8 mouse cellular contexts compared by ENCODE assay signal in genomic region chr7:13022773-13023535, GRCm38 (mm10). TPM values are rescaled to one million over a fixed set of nuclear protein-coding genes. Genes with fewer than 3 reads are reported as not detected.
DNase-seq lines count a peak whose midpoint lies in the region; ATAC-seq lines count a peak whose summit lies in the region.

No protein-coding gene starts in this region.

- 3% methylated on average over 31 of the region's 31 CpGs for WGBS in hindbrain, embryonic 16.5 days
- WGBS in liver, embryonic 12.5 days (ENCODE audit: insufficient replicate concordance): 5% methylated on average over 30 of the region's 31 CpGs

- no peaks in the 10 kb centered on the region for H3K27me3 ChIP-seq in hindbrain, embryonic 16.5 days (replicated peaks; ENCODE audit: control insufficient read depth, insufficient read depth, low read length)
- H3K27me3 ChIP-seq in liver, embryonic 12.5 days (replicated peaks): peaks cover 8% of the 10 kb centered on the region; the same call in 1 of the 2 replicates

- H3K4me1 ChIP-seq in hindbrain, embryonic 16.5 days (ENCODE audit: control insufficient read depth, insufficient read depth, low read depth, low read length): peaks cover 31% of the 10 kb centered on the region
- H3K4me1 ChIP-seq in liver, embryonic 12.5 days: peaks cover 40% of the 10 kb centered on the region

- ATAC-seq in frontal cortex, adult (ENCODE audit: low TSS enrichment): peak; percentile 16; the same call in 1 of the 2 replicates
- peak; percentile 37 for ATAC-seq in hindbrain, embryonic 16.5 days
- peak; percentile 44 for ATAC-seq in liver, embryonic 12.5 days
- ATAC-seq in monocyte, adult 5-6 weeks (replicated peaks; ENCODE audit: insufficient number of reproducible peaks, low FRiP score, low TSS enrichment, poor library complexity, severe bottlenecking): peak; percentile 65

- H3K36me3 ChIP-seq in hindbrain, embryonic 16.5 days (ENCODE audit: control insufficient read depth, insufficient read depth, low read length): peaks cover 17% of the 10 kb centered on the region
- H3K36me3 ChIP-seq in liver, embryonic 12.5 days: peaks cover 28% of the 10 kb centered on the region

- H3K9me3 ChIP-seq in hindbrain, embryonic 16.5 days (ENCODE audit: control insufficient read depth, low read length): no peaks in the 10 kb centered on the region
- no peaks in the 10 kb centered on the region for H3K9me3 ChIP-seq in liver, embryonic 12.5 days (replicated peaks)

- peak overlapping the region; percentile 62 for H3K4me3 ChIP-seq in hindbrain, embryonic 16.5 days (ENCODE audit: low read length)
- H3K4me3 ChIP-seq in liver, embryonic 12.5 days: peak overlapping the region; percentile 98

- peak overlapping the region; percentile 99 for H3K27ac ChIP-seq in hindbrain, embryonic 16.5 days (ENCODE audit: low read depth, low read length)
- H3K27ac ChIP-seq in liver, embryonic 12.5 days: peak overlapping the region; percentile 99

- peak overlapping the region; percentile 98 for H3K4me2 ChIP-seq in hindbrain, embryonic 16.5 days (ENCODE audit: low read length)
- peak overlapping the region; percentile 98 for H3K4me2 ChIP-seq in liver, embryonic 12.5 days

- no peak for DNase-seq in frontal cortex, postnatal 10 days (ENCODE audit: low spot score in 2 of 2)
- peak; percentile 56 for DNase-seq in cerebellum, adult 8-10 months
- DNase-seq in gastrocnemius, adult 18-20 months (ENCODE audit: low spot score): peak; percentile 40
- DNase-seq in testis, postnatal 10 days (ENCODE audit: low spot score): peak; percentile 84

- peak overlapping the region; percentile 85 for H3K9ac ChIP-seq in hindbrain, embryonic 16.5 days (ENCODE audit: low read depth, low read length)
- H3K9ac ChIP-seq in liver, embryonic 12.5 days: peak overlapping the region; percentile 96

RNA-seq across cellular contexts. Expression of gene Chmp2a, which starts 11.7 kb away (rescaled TPM):
- 100 to 1,000 TPM in 1 of 2 experiments, 10 to 100 TPM in 1; 95.4 to 103 TPM for total RNA-seq in gastrocnemius, adult 18-20 months (2021)
- polyA plus RNA-seq in hindbrain, embryonic 16.5 days (2015; fragmentation: Nextera tagmentation; extraction: Ambion mirVana): 174 TPM in 2 replicates
- 133 and 134 TPM in 2 replicates for polyA plus RNA-seq in liver, embryonic 12.5 days (2016; fragmentation: Nextera tagmentation; extraction: Ambion mirVana)
- total RNA-seq in monocyte, adult 5-6 weeks (2017): 277 to 386 TPM (median 313 TPM) in 3 replicates

RNA-seq across cellular contexts. Expression of gene Zbtb45, which starts 13.1 kb away (rescaled TPM):
- total RNA-seq in gastrocnemius, adult 18-20 months (2021): 1 to 10 TPM; 3.2 to 4.0 TPM
- 38.3 and 41.4 TPM in 2 replicates for polyA plus RNA-seq in hindbrain, embryonic 16.5 days (2015; fragmentation: Nextera tagmentation; extraction: Ambion mirVana)
- polyA plus RNA-seq in liver, embryonic 12.5 days (2016; fragmentation: Nextera tagmentation; extraction: Ambion mirVana): 16.2 and 20.0 TPM in 2 replicates
- total RNA-seq in monocyte, adult 5-6 weeks (2017): 3.6 to 5.7 TPM (median 3.8 TPM) in 3 replicates

RNA-seq across cellular contexts. Expression of gene Ube2m, which starts 15.1 kb away (rescaled TPM):
- 100 to 1,000 TPM; 148 to 149 TPM for total RNA-seq in gastrocnemius, adult 18-20 months (2021)
- polyA plus RNA-seq in hindbrain, embryonic 16.5 days (2015; fragmentation: Nextera tagmentation; extraction: Ambion mirVana): 41.3 and 64.6 TPM in 2 replicates
- polyA plus RNA-seq in liver, embryonic 12.5 days (2016; fragmentation: Nextera tagmentation; extraction: Ambion mirVana): 145 and 148 TPM in 2 replicates
- total RNA-seq in monocyte, adult 5-6 weeks (2017): 44.8 to 67.8 TPM (median 54.9 TPM) in 3 replicates

RNA-seq across cellular contexts. Expression of gene Trim28, which starts 24.0 kb away (rescaled TPM):
- 10 to 100 TPM; 63.6 to 65.9 TPM for total RNA-seq in gastrocnemius, adult 18-20 months (2021)
- polyA plus RNA-seq in hindbrain, embryonic 16.5 days (2015; fragmentation: Nextera tagmentation; extraction: Ambion mirVana): 165 and 195 TPM in 2 replicates
- polyA plus RNA-seq in liver, embryonic 12.5 days (2016; fragmentation: Nextera tagmentation; extraction: Ambion mirVana): 201 and 203 TPM in 2 replicates
- total RNA-seq in monocyte, adult 5-6 weeks (2017): 150 to 169 TPM (median 158 TPM) in 3 replicates

RNA-seq across cellular contexts. Expression of gene Slc27a5, which starts 25.0 kb away (rescaled TPM):
- under 1 TPM in 1 of 2 experiments, not detected in 1; 0.28 TPM for total RNA-seq in gastrocnemius, adult 18-20 months (2021)
- 0.38 and 0.46 TPM in 2 replicates for polyA plus RNA-seq in hindbrain, embryonic 16.5 days (2015; fragmentation: Nextera tagmentation; extraction: Ambion mirVana)
- polyA plus RNA-seq in liver, embryonic 12.5 days (2016; fragmentation: Nextera tagmentation; extraction: Ambion mirVana): 1.3 and 1.5 TPM in 2 replicates
- 1.6 TPM in 1 of 3 replicates, not detected in the others for total RNA-seq in monocyte, adult 5-6 weeks (2017)

Comparison
In these comparisons a context has a peak if more than half of its experiments do, and no peak if none do; other contexts are left out.
1. DNase-seq: peak in cerebellum, adult 8-10 months (single experiment), gastrocnemius, adult 18-20 months (single experiment) and testis, postnatal 10 days (single experiment); none in frontal cortex, postnatal 10 days (0 of 2).
2. Peak in every context shown above with its lines, with median percentiles within 50 percentile points of each other: ATAC-seq.